Mouse (Mus musculus) stomach, embryonic 14.5 days (tissue): ENCODE data around the gene Dydc1. TPM values are rescaled to one million over a fixed set of nuclear protein-coding genes. Genes with fewer than 3 reads are reported as not detected.

Experiments
- polyA plus RNA-seq: library from polyadenylated mRNA; unstranded; fragments of >200 nt; fragmentation: Nextera tagmentation; extraction: Ambion mirVana; gene quantifications from 2 replicates; pipeline ENCODE4 v1.2.1, GENCODE M21; 2014

Gene Dydc1
- polyA plus RNA-seq, 1 experiment from 2014 or later = not detected

Other genes with a start within 250 kb of the Dydc1 start
- 0.56 and 0.73 TPM in 2 replicates for gene Sh2d4b, start 179.6 kb upstream of the Dydc1 start, polyA plus RNA-seq
- 84.5 and 88.2 TPM in 2 replicates for gene Tspan14, start 106.1 kb upstream of the Dydc1 start, polyA plus RNA-seq
- 42.7 and 45.8 TPM in 2 replicates for gene Fam213a, start 59.1 kb upstream of the Dydc1 start, polyA plus RNA-seq
- not detected in 2 replicates for gene Dydc2, start 3.7 kb upstream of the Dydc1 start, polyA plus RNA-seq
- 1.2 TPM in 1 of 2 replicates, not detected in the other for gene Mat1a, start 32.1 kb downstream of the Dydc1 start, polyA plus RNA-seq
- not detected in 2 replicates for gene Sftpa1, start 58.9 kb downstream of the Dydc1 start, polyA plus RNA-seq
- not detected in 2 replicates for gene Mbl1, start 78.5 kb downstream of the Dydc1 start, polyA plus RNA-seq
- 0.27 TPM in 1 of 2 replicates, not detected in the other for gene Sftpd, start 112.2 kb downstream of the Dydc1 start, polyA plus RNA-seq
- gene Gm2832, start 205.9 kb downstream of the Dydc1 start, polyA plus RNA-seq = 0.14 and 0.24 TPM in 2 replicates